Mouse (Mus musculus): ENCODE data around the gene Traf7. TPM values are rescaled to one million over a fixed set of nuclear protein-coding genes. Genes with fewer than 3 reads are reported as not detected.

Gene Traf7
- polyA plus RNA-seq, 1 experiment from 2014 or later: 83.4 TPM

DNA sequence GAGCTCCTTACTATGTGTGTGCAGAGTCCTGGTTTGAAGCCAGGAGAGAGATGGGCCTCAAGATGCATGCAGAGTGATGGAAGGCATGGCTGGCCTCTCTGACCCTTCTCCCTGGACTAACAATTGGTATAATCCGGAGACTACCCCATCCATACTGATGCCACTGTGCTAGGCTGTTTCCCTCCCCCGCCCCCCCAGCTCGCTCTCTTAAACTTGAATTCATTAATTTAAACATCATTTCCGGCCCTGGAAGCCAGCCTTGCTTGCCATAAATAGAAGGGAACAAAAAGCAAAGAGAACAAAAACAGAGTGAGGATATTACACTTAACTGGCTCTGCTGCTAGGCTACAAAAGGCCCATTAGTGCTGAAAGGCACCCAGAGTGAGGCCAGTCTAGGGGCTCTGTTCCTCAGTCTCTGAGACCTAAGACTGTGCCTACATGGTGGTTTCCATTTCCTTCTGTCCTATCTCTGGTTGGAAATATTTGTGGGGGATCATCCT is 30.9 kb upstream of the Traf7 start:
- Histone ChIP-seq H3K4me3 (no peak overlapping the region), H3K9me3 (no peaks in the 10 kb centered on the region), H3K4me2 (replicated peaks) (peak overlapping the region; percentile 32), H3K36me3 (no peaks in the 10 kb centered on the region), H3K27ac (peak overlapping the region; percentile 77), H3K4me1 (peaks cover 22% of the 10 kb centered on the region), H3K9ac (no peak overlapping the region), H3K27me3 (replicated peaks) (no peaks in the 10 kb centered on the region)
- peak; percentile 80; the same call in 1 of the 2 replicates for ATAC-seq (ENCODE audit: low FRiP score, low read depth)
- WGBS: 15% methylated on average over 4 of the region's 4 CpGs

DNA sequence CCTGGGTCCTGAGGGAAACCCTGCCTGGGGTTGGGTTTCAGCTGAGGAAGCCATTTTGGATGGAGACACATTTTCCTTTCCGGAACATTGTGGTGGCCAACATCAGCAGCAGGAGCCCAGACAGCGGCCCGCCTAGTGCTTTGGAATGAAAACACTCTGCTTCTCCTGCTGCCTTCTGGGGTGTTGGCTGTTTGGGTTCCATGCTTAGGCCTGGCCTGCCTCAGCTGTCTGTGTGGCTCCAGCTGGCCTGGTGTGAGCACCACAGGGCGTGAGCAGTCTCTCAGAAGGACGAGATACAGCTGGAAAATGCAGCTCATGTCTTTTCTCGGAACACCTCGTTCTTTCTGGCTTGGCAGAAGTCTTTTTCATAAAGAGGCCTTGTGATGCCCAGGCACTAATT is 29.4 kb upstream of the Traf7 start:
- peaks cover 28% of the 10 kb centered on the region for H3K4me1 ChIP-seq
- H3K27me3 ChIP-seq (replicated peaks): no peaks in the 10 kb centered on the region
- H3K9me3 ChIP-seq: no peaks in the 10 kb centered on the region
- no peak for ATAC-seq (ENCODE audit: low FRiP score, low read depth)
- H3K4me2 ChIP-seq (replicated peaks): no peak overlapping the region
- WGBS: 89% methylated on average over 7 of the region's 7 CpGs
- no peak overlapping the region for H3K27ac ChIP-seq
- H3K36me3 ChIP-seq: no peaks in the 10 kb centered on the region
- H3K4me3 ChIP-seq: no peak overlapping the region
- no peak overlapping the region for H3K9ac ChIP-seq

DNA sequence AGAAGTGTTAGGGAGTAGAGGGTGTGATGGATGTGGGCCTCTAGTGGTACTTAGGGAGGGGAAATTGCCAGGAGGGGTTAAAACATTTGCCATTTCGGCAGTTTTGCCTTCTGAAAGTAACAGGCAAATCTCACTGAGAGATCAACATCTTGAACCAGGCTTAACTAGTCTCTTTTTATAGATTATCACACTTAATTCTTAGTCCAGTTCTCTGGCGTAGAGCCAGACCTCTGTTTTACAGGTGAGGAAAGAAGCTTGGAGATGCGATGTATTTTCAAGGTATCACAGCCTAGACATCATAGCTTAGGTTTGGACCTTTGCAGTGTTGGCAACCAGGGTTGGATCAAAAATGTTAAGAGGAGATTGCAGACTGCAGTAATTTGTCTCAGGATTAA is 23.3 kb upstream of the Traf7 start:
- H3K27ac ChIP-seq: peak overlapping the region; percentile 96
- no peak for ATAC-seq (ENCODE audit: low FRiP score, low read depth)
- 52% methylated on average over 3 of the region's 3 CpGs for WGBS
- no peaks in the 10 kb centered on the region for H3K9me3 ChIP-seq
- H3K4me2 ChIP-seq (replicated peaks): peak overlapping the region; percentile 85
- H3K27me3 ChIP-seq (replicated peaks): peaks cover 13% of the 10 kb centered on the region
- H3K36me3 ChIP-seq: no peaks in the 10 kb centered on the region
- peaks cover 29% of the 10 kb centered on the region for H3K4me1 ChIP-seq
- H3K4me3 ChIP-seq: peak overlapping the region; percentile 76
- H3K9ac ChIP-seq: peak overlapping the region; percentile 94

- no peaks in the 10 kb centered on the region for H3K9me3 ChIP-seq
- under 1% methylated on average over 44 of the region's 44 CpGs for WGBS
- H3K36me3 ChIP-seq: no peaks in the 10 kb centered on the region
- H3K27ac ChIP-seq: peak overlapping the region; percentile 96
- peaks cover 29% of the 10 kb centered on the region for H3K4me1 ChIP-seq
- H3K9ac ChIP-seq: peak overlapping the region; percentile 94
- peak overlapping the region; percentile 76 for H3K4me3 ChIP-seq
- H3K27me3 ChIP-seq (replicated peaks): peaks cover 13% of the 10 kb centered on the region
- ATAC-seq (ENCODE audit: low FRiP score, low read depth): peak; percentile 88
- peak overlapping the region; percentile 85 for H3K4me2 ChIP-seq (replicated peaks)
Measured at GRCm38 (mm10) chr17:24550416-24551049, 22.8 kb upstream of the Traf7 start.

GRCm38 (mm10) chr17:24549618-24550415 is 22.1 kb upstream of the Traf7 start, which contains the start of gene Pkd1:
Pkd1 (plus strand) TSS chr17:24549834.
- no peaks in the 10 kb centered on the region for H3K9me3 ChIP-seq
- peaks cover 29% of the 10 kb centered on the region for H3K4me1 ChIP-seq
- peak within 1 kb of the TSS; percentile 76 for H3K4me3 ChIP-seq
- peak within 1 kb of the TSS; percentile 94 for H3K9ac ChIP-seq
- no peaks in the 10 kb centered on the region for H3K36me3 ChIP-seq
- ATAC-seq (ENCODE audit: low FRiP score, low read depth): peak; percentile 95
- peaks cover 14% of the 10 kb centered on the region for H3K27me3 ChIP-seq (replicated peaks)
- H3K4me2 ChIP-seq (replicated peaks): peak within 1 kb of the TSS; percentile 85
- WGBS: under 1% methylated on average over 72 of the region's 72 CpGs
- H3K27ac ChIP-seq: peak within 1 kb of the TSS; percentile 96

- 5% methylated on average over 23 of the region's 23 CpGs for WGBS
- Histone ChIP-seq H3K4me3 (peak overlapping the region; percentile 76), H3K4me1 (peaks cover 34% of the 10 kb centered on the region), H3K36me3 (no peaks in the 10 kb centered on the region), H3K9ac (0 out of 2 replicates have a peak overlapping the region, but pooled peaks have one; percentile 6), H3K27ac (no peak overlapping the region), H3K4me2 (replicated peaks) (peak overlapping the region; percentile 85), H3K9me3 (no peaks in the 10 kb centered on the region), H3K27me3 (replicated peaks) (peaks cover 17% of the 10 kb centered on the region)
- peak; percentile 24 for ATAC-seq (ENCODE audit: low FRiP score, low read depth)
Measured at GRCm38 (mm10) chr17:24548921-24549617, 21.3 kb upstream of the Traf7 start.

DNA sequence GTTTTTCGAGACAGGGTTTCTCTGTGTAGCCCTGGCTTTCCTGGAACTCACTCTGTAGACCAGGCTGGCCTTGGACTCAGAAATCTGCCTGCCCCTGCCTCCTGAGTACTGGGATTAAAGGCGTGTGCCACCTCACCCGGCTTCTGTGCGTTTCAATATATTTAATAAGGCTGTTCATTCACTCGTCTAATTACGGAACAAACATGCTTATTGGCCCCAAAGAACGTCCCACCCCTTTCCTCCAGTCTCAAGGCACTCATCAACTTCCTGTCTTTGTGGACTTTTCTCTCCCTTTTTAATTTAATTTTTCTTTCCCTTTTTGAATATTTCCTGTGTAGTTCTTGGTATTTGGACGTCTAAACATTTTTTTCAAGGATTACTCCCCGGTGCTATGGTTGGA is 20.7 kb upstream of the Traf7 start:
- no peaks in the 10 kb centered on the region for H3K9me3 ChIP-seq
- no peaks in the 10 kb centered on the region for H3K36me3 ChIP-seq
- no peak overlapping the region for H3K4me3 ChIP-seq
- 41% methylated on average over 9 of the region's 9 CpGs for WGBS
- H3K27me3 ChIP-seq (replicated peaks): peaks cover 17% of the 10 kb centered on the region
- H3K9ac ChIP-seq: no peak overlapping the region
- peak overlapping the region; percentile 85 for H3K4me2 ChIP-seq (replicated peaks)
- no peak for ATAC-seq (ENCODE audit: low FRiP score, low read depth)
- H3K4me1 ChIP-seq: peaks cover 34% of the 10 kb centered on the region
- no peak overlapping the region for H3K27ac ChIP-seq

DNA sequence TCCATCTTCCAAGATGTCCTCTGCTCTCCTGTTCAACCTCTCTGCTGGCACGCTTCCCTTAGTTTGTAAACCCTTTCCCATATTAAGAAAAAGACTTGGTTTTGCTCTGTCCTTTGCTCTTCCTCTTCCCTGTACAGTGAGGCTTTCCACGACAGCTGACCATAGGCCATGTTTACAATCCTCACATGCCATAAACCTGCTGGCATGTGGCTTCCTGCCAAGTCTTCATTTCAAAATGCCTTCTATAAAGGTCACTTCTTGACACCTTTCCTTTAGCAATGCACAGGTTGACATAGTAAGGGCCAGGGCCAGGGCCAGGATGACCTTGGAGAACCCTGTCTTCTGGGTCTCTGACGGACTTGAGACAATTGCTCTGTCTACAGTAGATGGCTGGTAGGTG is 18.5 kb upstream of the Traf7 start:
- Histone ChIP-seq H3K9ac (no peak overlapping the region), H3K4me3 (no peak overlapping the region), H3K4me2 (replicated peaks) (no peak overlapping the region), H3K36me3 (no peaks in the 10 kb centered on the region), H3K27ac (no peak overlapping the region), H3K4me1 (peaks cover 19% of the 10 kb centered on the region), H3K27me3 (replicated peaks) (peaks cover 17% of the 10 kb centered on the region), H3K9me3 (no peaks in the 10 kb centered on the region)
- no peak for ATAC-seq (ENCODE audit: low FRiP score, low read depth)
- 87% methylated on average over 3 of the region's 3 CpGs for WGBS

DNA sequence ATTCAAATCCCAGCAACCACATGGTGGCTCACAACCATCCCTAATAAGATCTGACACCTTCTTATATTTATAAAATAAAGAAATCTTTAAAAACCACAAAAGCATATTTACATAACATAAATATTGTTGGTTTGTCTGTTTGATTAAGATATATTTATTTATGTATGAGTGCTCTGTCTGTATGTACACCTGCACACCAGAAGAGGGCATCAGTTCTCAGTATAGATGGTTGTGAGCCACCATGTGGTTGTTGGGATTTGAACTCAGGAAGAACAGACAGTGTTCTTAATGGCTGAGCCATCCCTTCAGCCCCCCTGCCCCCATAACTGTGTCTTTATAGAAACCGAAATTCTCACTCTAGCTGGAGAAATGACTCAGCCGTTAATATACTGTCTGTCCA is 17.5 kb upstream of the Traf7 start:
- WGBS: 89% methylated on average over 2 of the region's 2 CpGs

DNA sequence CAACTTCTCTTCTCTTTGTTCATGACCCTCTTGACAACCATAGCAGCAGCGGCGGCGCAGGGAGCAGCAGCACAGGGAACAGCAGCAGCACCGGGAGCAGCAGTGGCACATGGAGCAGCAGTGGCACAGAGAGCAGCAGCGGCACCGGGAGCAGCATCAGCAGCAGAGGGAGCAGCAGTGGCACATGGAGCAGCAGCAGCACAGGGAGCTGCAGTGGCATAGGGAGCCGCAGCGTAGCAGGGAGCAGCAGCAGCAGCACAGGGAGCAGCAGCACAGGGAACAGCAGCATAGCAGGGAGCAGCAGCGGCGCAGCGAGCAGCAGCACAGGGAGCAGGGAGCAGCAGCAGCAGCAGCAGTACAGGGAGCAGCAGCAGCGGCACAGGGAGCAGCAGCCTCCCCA is 16.9 kb upstream of the Traf7 start:
- Histone ChIP-seq H3K27me3 (replicated peaks) (peaks cover 17% of the 10 kb centered on the region), H3K4me1 (peaks cover 12% of the 10 kb centered on the region; the same call in 1 of the 2 replicates), H3K36me3 (no peaks in the 10 kb centered on the region), H3K9ac (no peak overlapping the region), H3K4me3 (0 out of 2 replicates have a peak overlapping the region, but pooled peaks have one; percentile 7), H3K4me2 (replicated peaks) (peak overlapping the region; percentile 41), H3K27ac (no peak overlapping the region), H3K9me3 (no peaks in the 10 kb centered on the region)
- WGBS: 21% methylated on average over 12 of the region's 12 CpGs
- ATAC-seq (ENCODE audit: low FRiP score, low read depth): no peak

More for the DNA sequence above, 17.5 kb upstream of the Traf7 start:
- H3K9me3 ChIP-seq: no peaks in the 10 kb centered on the region
- H3K4me2 ChIP-seq (replicated peaks): no peak overlapping the region
- no peak overlapping the region for H3K27ac ChIP-seq
- no peaks in the 10 kb centered on the region for H3K36me3 ChIP-seq
- H3K9ac ChIP-seq: no peak overlapping the region
- ATAC-seq (ENCODE audit: low FRiP score, low read depth): no peak
- peaks cover 12% of the 10 kb centered on the region; the same call in 1 of the 2 replicates for H3K4me1 ChIP-seq
- no peak overlapping the region for H3K4me3 ChIP-seq
- peaks cover 17% of the 10 kb centered on the region for H3K27me3 ChIP-seq (replicated peaks)

GRCm38 (mm10) chr17:24540375-24540774 is 12.6 kb upstream of the Traf7 start:
- ATAC-seq (ENCODE audit: low FRiP score, low read depth): no peak
- H3K9ac ChIP-seq: no peak overlapping the region
- 8% methylated on average over 3 of the region's 3 CpGs for WGBS
- 0 out of 2 replicates have a peak, but pooled peaks cover 3% of the 10 kb centered on the region for H3K27me3 ChIP-seq (replicated peaks)
- no peaks in the 10 kb centered on the region for H3K9me3 ChIP-seq
- peaks cover 9% of the 10 kb centered on the region for H3K4me1 ChIP-seq
- no peak overlapping the region for H3K4me2 ChIP-seq (replicated peaks)
- no peak overlapping the region for H3K27ac ChIP-seq
- no peaks in the 10 kb centered on the region for H3K36me3 ChIP-seq
- no peak overlapping the region for H3K4me3 ChIP-seq

GRCm38 (mm10) chr17:24538950-24539349 is 11.2 kb upstream of the Traf7 start:
- no peak for ATAC-seq (ENCODE audit: low FRiP score, low read depth)
- H3K4me3 ChIP-seq: no peak overlapping the region
- H3K27me3 ChIP-seq (replicated peaks): no peaks in the 10 kb centered on the region

More at GRCm38 (mm10) chr17:24538950-24539349, 11.2 kb upstream of the Traf7 start:
- no peak overlapping the region for H3K27ac ChIP-seq
- H3K9me3 ChIP-seq: no peaks in the 10 kb centered on the region
- no peak overlapping the region for H3K4me2 ChIP-seq (replicated peaks)
- 74% methylated on average over 8 of the region's 8 CpGs for WGBS
- H3K9ac ChIP-seq: no peak overlapping the region
- H3K36me3 ChIP-seq: no peaks in the 10 kb centered on the region
- peaks cover 5% of the 10 kb centered on the region; the same call in 1 of the 2 replicates for H3K4me1 ChIP-seq
